Mouse (Mus musculus): Measurements from ENCODE around the gene Reck.

The Reck gene

DNA sequence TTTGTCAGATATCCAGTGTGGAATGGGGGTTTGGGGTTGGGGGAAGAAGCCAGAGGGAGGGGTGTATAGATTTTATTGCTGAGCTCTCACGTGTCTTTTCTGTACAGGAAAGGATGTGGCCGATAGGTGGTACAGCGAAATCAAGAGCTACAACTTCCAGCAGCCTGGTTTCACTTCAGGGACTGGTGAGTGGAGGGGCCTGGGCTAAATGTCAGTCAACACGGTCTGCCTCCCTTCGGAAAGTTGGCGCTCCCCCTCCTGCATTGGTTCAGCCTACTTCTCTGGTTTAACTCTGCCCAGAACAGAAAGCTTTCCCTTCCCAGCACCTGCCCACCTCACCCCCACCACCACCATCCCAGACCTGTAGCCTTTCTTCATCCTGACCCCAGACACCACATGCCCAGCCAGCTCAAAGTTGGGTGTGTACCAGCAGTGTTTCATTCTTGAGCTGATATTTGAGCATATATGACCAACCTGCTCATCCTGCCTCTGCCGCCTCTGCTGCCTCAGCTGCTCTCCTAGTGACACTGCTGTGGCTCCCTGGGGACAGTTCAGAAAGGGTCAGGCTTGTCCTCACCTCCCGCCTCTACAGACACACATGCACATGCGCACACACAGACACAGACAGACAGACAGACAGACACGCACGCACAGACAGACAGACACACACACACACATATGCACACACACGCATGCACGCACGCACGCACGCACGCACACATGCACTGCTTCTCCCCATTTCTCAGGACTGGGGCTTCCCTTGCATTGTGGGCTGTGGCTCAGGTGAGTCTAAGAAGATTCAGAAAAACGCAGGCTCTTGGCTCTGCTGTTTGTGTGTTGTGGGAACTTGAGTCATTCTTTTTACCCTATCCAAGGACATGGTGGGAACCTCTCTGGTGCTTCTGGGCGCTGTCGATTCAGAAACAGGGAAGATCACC, 95.3 kb downstream of the Reck start:
- no peak for DNase-seq (ENCODE audit: low spot score)

DNA sequence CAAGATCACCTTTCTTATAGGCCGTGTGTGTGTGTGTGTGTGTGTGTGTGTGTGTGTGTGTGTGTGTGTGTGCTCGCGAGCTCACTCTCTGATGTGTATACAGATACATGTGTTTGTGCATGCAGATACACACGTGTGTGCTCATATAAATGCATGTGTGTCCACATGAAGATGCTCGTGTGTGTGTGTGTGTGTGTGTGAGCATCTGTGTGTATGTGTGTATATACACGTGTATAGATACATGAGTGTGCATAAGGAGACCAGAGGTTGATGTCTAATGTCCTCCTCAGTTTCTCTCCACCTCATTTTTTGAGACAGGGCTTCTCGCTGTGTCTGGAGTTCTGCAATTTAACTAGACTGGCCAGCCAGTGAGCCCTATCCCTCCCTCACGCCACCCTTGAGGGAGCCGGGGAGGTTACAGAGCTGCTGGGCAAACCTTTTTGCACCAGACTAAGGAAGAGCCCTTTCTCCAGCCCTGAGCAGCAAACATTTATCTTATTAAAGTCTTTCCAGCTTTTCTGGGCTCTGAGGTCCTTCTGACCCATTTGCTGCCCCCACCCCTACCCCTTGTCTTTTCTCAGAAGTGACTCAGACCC, 96.3 kb downstream of the Reck start:
- DNase-seq (ENCODE audit: low spot score), result no peak

DNA sequence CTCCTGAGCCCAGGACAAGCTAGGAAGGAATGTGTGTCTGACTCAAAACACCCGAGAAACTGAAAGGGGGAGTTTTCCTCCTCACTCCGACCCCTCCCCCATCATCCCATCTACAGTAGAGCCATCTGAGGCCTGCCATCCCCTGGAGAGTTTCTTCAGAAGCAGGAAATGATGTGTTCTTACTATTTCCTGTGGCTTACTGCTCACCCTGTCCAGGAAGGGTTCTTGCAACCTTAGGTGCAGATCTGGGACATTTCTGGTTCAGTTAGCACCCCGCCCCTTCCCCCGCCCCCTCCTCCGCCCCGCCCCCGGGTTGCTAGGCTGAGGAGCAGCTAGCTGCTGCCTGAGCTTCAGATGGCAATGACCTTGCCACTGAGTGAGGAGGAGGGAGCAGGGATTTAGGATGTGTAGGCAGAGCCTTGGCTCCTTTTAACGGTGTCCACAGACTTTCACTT, 96.8 kb downstream of the Reck start:
- DNase-seq (ENCODE audit: low spot score), result peak; percentile 58

DNA sequence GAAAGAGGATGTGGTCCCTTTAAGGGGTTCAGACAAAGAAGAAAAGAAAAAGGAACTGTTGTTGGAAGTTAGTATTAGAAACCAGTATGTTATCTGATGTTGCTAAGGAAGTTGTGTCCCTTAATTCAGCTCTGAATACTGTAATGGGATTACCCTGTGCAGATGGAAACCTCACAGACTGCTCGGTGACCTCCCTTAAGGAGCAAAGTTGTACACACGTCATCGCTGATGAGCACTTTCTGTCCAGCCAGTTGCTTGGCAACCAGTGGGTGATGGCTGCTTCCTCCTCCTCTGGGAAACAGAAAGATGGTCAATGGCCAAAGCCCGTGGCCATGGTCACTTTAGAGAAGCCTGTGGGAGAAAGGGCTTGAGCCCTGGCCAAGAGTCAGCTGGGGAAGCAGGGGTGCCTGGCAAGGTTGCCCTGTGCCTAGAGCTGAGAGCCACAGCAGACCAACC, 98.2 kb downstream of the Reck start:
- DNase-seq (ENCODE audit: low spot score), result no peak

DNA sequence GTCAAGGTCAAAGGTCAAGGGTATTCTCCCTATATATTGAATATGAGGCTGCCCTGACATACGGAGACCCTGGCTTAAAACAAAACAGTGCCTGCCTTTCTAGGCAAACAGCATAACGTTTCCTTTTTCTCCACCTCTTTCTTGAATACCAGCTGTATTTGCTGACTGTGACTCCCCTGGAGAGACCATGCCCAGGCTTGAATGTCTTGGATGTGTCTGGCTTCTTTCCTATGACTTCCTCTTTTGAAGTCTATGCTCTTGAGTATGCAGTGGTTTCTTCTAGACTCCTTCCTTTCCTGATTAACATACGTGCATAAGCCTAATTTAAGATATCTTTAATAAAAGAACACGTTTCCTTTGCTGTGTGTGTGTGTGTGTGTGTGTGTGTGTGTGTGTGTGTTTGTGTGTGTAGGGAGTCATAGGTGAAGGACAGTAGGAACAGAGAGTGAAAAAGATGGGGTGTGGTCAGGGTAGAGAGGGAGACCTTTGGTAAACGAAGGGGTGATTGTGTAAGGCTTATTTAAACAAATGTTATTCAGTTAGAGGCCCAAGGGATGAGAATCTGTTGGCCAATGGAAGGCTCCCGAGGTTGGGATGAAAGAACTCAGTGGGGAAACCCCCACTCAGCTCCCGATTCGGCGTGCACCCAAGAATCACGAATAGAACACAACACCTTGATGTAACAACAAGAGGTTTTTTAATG, 99.7 kb downstream of the Reck start:
- no peak for DNase-seq (ENCODE audit: low spot score)

DNA sequence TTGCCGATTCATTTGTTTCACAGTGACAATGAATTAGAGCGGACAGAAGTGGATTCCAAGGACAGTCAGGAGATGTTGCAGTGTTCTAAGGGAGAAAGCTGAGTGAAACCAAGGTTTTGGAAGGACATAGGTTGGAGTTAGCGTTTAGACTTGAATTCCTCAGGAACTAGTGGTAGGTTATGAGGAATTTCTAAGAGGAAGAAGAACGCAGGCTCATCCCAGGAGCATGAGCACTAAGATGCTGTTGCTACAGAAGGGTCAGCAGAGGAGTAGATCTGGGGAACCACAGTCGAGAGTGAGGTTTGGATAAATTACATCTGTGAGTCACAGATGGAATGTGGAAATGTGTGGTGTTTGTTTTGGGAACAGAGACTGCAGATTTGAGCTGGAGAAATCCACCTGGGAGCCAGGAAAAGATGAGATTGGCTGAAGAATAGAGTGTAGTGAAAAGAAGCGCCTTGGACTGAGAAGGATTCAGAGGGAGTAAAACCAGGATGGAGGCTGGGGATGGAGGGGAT, 101.0 kb downstream of the Reck start:
- DNase-seq (ENCODE audit: low spot score), result no peak

DNA sequence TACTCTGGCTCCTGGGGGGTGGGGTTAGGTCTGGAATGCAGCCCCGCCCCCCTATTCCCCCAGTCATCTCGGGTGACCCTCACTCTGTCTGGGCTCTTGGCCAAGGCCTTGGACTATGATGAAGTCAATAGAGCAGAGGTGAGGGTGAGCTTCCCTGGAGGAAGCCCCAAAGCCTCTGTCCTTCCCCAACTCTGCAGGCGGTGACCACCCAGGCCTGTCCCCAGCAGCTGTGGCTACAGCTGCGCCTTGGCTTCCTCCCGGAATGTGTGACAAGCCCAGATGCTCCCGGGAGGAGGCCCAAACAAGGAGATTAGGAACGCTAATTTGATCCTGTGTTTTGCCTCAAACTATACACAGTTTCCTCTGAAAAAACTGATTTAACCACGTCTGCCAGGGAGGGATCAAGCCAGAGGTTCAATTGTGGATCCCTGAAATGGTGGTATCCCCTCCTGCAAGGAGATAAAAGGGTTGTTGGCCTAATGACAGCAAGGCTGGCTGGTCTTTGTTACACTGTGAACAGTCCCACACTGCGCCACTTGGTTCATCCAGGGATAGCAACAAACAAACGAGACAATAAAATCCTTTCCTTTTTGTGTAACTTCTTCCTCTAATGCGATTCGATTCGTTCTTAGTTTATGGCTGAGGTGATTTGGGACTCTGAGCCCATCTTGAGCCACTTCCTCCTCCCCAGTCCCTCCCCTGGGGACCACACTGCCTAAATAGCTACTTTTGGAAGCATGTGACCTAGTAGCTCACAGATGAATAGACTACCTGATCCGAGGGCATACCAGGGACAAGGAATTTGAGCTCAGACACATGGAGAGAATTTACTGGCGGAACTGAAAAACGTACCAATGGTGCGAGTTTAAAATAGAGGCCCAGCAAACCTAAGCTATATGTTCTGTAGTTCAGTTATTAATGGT, 103.5 kb downstream of the Reck start:
- peak; percentile 59 for DNase-seq (ENCODE audit: low spot score)

DNA sequence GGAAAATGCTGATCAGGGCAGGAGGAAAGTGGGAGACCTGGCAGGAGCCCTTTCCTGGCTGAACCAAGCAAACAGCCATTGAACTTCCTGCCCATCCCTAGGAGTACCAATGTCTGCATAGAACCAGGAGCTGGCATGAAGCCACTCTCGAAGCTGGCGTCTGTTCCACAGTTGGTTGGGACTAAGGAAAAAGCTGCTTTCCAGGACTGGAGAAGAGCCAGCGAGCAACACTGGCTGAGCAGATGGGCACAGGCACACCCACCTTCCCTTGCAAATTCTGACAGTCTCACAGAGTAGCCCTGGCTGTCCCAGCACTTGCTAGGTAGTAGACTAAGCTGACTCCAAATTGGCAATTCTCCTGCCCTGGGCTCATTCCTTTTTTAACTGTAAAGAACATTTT, 104.4 kb downstream of the Reck start:
- DNase-seq (ENCODE audit: low spot score), result no peak

DNA sequence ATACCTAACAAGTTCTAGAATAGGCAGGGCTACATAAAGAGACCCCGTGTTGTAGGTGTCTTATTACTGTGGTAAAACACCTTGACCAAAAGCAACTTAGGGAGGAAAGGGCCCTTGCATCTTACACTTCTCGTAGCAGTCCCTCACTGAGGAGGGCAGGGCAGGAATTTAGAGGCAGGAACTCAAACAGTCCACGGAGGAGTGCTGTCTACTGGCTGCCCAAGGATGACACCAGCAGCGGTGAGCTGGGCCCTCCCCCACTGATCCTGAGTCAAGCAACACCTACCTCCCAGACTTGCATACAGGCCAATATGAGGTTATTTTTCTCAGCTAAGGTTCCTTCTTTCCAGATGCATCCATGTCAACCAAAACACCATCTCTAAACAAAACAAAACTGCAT, 104.9 kb downstream of the Reck start:
- DNase-seq (ENCODE audit: low spot score), result no peak

DNA sequence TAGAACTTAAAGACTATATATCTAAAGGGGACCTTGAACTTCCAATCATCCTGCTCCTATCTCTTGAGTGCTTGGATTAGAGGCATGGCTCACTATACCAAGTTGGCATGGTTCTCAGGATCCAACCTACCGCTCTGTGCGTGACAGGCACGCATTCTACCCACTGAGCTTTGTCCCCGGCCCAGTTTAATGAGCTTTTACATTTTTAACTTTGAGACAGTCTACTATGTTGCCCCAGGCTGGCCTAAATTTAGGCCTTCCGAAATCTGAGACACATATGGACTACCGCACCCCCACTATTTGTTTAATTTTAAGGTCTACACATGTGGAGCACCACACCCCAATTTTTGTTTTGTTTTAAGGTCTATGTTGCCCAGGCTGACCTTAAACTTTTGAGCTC, 105.5 kb downstream of the Reck start:
- no peak for DNase-seq (ENCODE audit: low spot score)

DNA sequence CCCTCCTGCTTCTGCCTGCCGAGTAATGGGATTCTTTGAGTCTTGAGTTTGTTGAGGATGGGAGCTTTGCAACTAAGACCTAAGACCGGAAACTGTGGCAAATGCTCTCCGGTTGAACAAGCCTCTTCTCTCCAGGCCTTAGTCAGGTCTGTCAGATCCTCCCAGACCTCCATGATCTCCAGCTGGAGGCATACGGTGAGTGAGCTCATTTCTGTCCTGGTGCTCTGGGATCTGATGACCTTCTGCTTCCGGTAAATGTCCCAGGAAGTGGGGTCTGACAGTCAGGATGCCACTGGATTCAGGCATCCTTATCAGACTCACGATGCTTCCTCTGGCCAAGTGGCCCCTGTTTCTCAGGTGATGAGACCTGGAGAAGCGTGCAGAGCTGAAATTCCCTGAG, 105.9 kb downstream of the Reck start:
- DNase-seq (ENCODE audit: low spot score), result no peak

DNA sequence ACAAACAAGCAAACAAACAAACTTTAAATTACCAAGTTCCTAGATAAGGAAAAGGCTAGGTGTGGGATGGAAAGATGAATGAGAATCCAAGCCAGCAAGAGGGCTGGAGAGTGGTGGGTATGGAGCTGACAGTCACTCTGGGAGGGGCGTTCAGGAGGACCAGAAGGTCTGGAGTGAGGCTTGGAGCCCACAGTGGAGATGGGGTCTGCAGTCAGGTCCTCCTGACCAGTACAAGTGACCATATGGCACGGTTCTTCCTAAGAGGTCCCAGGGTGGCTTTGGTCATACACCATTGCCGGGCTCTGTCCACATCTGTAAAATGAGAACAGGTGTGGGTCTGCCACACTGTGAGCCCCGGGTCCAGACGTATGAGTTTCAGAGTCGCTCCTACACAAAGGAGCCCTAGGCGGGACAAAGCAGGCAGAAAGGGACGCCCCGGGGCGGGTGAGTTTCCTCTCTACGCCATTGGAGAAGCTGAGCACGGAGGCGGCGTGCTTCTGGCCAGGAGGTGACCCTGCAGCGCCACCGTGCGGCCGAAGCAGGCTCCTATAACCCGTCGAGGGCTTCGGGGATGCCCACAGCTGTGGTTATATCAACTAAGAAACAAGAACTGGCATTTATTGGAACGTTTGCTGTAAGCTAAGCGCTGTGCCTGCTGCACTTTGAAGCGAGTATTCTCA, 106.9 kb downstream of the Reck start:
- DNase-seq (ENCODE audit: low spot score), result peak; percentile 95

DNA sequence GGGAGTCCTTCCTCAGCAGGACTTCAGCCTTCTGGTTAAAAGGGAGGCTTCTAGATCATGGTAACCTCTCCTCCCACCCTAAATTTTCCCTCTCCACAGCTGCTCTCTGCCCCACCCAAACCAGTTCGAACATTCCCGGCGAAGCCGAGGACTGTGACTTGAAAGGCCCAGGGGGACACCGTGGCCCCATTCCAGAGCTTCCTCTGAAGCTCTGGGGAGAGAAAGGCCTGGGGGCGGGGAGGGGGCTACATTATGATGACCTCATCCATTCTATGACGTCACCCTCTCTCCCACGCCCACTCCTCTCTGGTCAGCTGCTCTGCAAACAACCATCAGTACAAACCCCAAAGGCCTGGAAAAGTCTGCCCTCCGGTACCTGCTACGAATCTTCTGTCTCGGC, 107.9 kb downstream of the Reck start, which contains the start of gene Ccin:
Gene Ccin, plus strand, starts transcription at position 303 of the 400 bp plus-strand sequence.
- no peak for DNase-seq (ENCODE audit: low spot score)

DNA sequence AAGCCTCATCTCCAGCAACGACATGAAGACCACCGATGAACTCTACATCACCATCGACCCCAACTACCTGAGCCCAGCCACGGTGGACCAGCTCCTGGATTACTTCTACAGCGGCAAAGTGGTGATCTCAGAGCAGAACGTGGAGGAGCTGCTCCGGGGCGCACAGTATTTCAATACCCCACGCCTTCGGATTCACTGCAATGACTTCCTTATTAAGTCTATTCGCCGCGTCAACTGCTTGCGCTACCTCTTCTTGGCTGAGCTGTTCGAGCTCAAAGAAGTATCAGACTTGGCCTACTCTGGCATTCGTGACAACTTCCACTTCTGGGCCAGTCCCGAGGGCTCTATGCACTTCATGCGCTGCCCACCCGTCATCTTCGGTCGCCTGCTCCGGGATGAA, 108.4 kb downstream of the Reck start:
- DNase-seq (ENCODE audit: low spot score), result no peak

DNA sequence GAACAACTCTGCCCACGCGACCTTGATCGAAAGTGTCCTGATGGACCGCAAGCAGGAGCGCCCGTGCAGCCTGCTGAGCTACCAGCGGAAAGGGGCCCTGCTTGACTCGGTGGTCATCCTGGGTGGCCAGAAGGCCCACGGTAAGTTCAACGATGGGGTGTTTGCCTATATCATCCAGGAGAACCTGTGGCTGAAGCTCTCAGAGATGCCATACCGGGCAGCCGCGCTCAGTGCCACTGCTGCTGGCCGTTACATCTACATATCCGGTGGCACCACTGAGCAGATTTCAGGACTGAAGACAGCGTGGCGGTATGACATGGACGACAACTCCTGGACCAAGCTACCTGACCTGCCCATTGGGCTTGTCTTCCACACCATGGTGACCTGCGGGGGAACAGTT, 109.0 kb downstream of the Reck start:
- no peak for DNase-seq (ENCODE audit: low spot score)

DNA sequence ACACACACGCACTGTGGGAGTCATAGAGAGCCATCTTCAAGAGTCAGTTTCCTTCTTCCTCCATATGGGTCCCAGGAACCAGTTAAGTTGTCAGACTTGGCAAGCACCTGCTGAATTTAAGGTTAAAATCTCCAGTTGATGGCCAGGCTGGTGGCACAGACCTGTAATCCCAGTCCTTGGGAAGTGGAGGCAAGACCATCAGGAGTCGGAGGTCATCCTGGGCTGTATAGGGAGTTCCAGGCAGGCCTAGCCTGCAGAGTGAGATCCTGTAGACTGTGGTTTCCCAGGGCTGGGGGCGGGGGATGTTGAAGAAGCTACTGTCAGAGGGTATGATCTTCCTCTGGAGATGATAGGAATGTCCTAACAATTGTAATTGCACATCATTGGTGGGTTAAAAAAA, 113.6 kb downstream of the Reck start:
- DNase-seq (ENCODE audit: low spot score), result no peak

DNA sequence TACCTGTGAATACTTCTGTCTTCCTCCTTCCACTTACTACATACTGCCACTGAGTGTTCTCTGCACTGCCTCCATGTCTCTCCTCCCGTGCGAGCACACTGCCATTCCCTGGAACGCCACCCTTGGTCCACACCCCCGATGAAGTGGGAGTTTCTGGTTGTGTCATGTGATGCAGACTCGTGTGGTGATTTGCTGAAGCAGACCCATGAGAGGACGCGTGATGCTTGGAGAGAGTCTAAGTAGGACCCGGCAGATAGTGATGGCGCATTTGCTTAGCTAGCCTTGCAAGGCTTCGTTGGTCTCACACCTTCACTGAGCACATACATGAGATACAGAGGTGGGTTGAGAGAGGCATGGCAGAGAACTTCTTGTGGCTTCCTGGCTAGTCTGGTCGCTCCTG, 117.7 kb downstream of the Reck start:
- DNase-seq (ENCODE audit: low spot score), result no peak

DNA sequence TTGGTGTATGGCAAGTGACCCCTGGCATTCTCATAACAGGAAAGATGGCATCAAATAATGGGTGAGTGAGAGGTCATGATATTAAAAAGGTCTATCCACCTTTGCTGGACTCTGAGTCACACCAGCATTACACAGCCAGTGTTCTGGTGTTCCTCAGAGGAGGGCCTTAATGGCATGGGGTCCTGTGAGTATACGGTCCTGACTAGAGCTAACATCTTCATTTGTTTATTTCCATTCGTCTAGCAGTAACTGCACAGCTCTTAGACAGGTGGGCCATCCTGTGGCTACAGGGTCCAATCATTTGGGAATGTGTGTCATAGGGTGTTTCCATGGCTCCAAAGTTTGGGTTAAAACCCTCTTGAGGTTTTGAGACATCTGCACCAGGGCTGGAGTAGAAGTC, 119.0 kb downstream of the Reck start:
- no peak for DNase-seq (ENCODE audit: low spot score)

Data from embryo, embryonic 10 days (tissue).